Mouse (Mus musculus): ENCODE measurements around the gene Vps13a. TPM values are rescaled to one million over a fixed set of nuclear protein-coding genes. Genes with fewer than 3 reads are reported as not detected.
A peak's percentile ranks its signal among the peaks of the same experiment; 100 is the strongest.
"Not testable (repeated sequence)": the region's sequence is repeated elsewhere in the genome, so short reads cannot be mapped to it uniquely, and the experiment has no call there.

The Vps13a gene
- total RNA-seq, 2 experiments from 2014 or later = 11.8 to 12.9 TPM

GRCm38 (mm10) chr19:16777391-16777790 is 3.3 kb downstream of the Vps13a start:
- DNase-seq; intact Hi-C loops (cut with DNase I; ENCODE audit: low total_unique reads): not testable (repeated sequence)

GRCm38 (mm10) chr19:16773237-16774016 is 7.3 kb downstream of the Vps13a start:
- DNase-seq = no peak
- intact Hi-C loops (cut with DNase I; ENCODE audit: low total_unique reads) = no loop called here

GRCm38 (mm10) chr19:16767407-16767806 is 13.3 kb downstream of the Vps13a start:
- no peak for DNase-seq
- intact Hi-C loops (cut with DNase I; ENCODE audit: low total_unique reads) = no loop called here

GRCm38 (mm10) chr19:16757439-16757838 is 23.3 kb downstream of the Vps13a start:
- DNase-seq; intact Hi-C loops (cut with DNase I; ENCODE audit: low total_unique reads): not testable (repeated sequence)

GRCm38 (mm10) chr19:16755854-16756253 is 24.9 kb downstream of the Vps13a start:
- intact Hi-C loops (cut with DNase I; ENCODE audit: low total_unique reads) = no loop called here
- no peak for DNase-seq

GRCm38 (mm10) chr19:16755226-16755625 is 25.5 kb downstream of the Vps13a start:
- intact Hi-C loops (cut with DNase I; ENCODE audit: low total_unique reads) = no loop called here
- no peak for DNase-seq

GRCm38 (mm10) chr19:16753151-16753550 is 27.6 kb downstream of the Vps13a start:
- intact Hi-C loops (cut with DNase I; ENCODE audit: low total_unique reads) = no loop called here
- no peak for DNase-seq

- intact Hi-C loops (cut with DNase I; ENCODE audit: low total_unique reads) = no loop called here
Measured at GRCm38 (mm10) chr19:16736854-16737253, 43.9 kb downstream of the Vps13a start.

GRCm38 (mm10) chr19:16728729-16729128 is 52.0 kb downstream of the Vps13a start:
- DNase-seq = no peak
- intact Hi-C loops (cut with DNase I; ENCODE audit: low total_unique reads) = no loop called here

More at GRCm38 (mm10) chr19:16736854-16737253, 43.9 kb downstream of the Vps13a start:
- DNase-seq = no peak

- DNase-seq = no peak
- intact Hi-C loops (cut with DNase I; ENCODE audit: low total_unique reads) = no loop called here
Measured at GRCm38 (mm10) chr19:16715249-16715648, 65.5 kb downstream of the Vps13a start.

- DNase-seq = no peak
- intact Hi-C loops (cut with DNase I; ENCODE audit: low total_unique reads) = no loop called here
Measured at GRCm38 (mm10) chr19:16701790-16702189, 78.9 kb downstream of the Vps13a start.

GRCm38 (mm10) chr19:16684922-16685321 is 95.8 kb downstream of the Vps13a start:
- no peak for DNase-seq
- intact Hi-C loops (cut with DNase I; ENCODE audit: low total_unique reads) = no loop called here

- DNase-seq = no peak
- intact Hi-C loops (cut with DNase I; ENCODE audit: low total_unique reads) = no loop called here
Measured at GRCm38 (mm10) chr19:16684210-16684609, 96.5 kb downstream of the Vps13a start.

- intact Hi-C loops (cut with DNase I; ENCODE audit: low total_unique reads) = no loop called here
- no peak for DNase-seq
Measured at GRCm38 (mm10) chr19:16625610-16626395, 154.9 kb downstream of the Vps13a start.

GRCm38 (mm10) chr19:16624994-16625393 is 155.7 kb downstream of the Vps13a start:
- no peak for DNase-seq
- intact Hi-C loops (cut with DNase I; ENCODE audit: low total_unique reads) = no loop called here

GRCm38 (mm10) chr19:16623154-16623553 is 157.6 kb downstream of the Vps13a start:
- intact Hi-C loops (cut with DNase I; ENCODE audit: low total_unique reads) = no loop called here
- DNase-seq = no peak

GRCm38 (mm10) chr19:16607634-16608033 is 173.1 kb downstream of the Vps13a start:
- intact Hi-C loops (cut with DNase I; ENCODE audit: low total_unique reads) = no loop called here
- no peak for DNase-seq

GRCm38 (mm10) chr19:16602026-16602425 is 178.7 kb downstream of the Vps13a start:
- no peak for DNase-seq
- intact Hi-C loops (cut with DNase I; ENCODE audit: low total_unique reads) = no loop called here

GRCm38 (mm10) chr19:16599298-16599970 is 181.3 kb downstream of the Vps13a start:
- peak; percentile 59 for DNase-seq
- intact Hi-C loops (cut with DNase I; ENCODE audit: low total_unique reads) = loop anchor here (2.0 to 5.0 kb wide), 3 partner anchors 162 to 535 kb away; partner anchors contain the start of gene Gna14
